Mouse (Mus musculus): ENCODE results near the gene Hunk. TPM values are rescaled to one million over a fixed set of nuclear protein-coding genes. Genes with fewer than 3 reads are reported as not detected.

The Hunk gene
- total RNA-seq (2012; rRNA removed) = not detected in 2 replicates
- polyA plus RNA-seq (2012; ENCODE audit: insufficient read depth in 1 of 2, insufficient read length in 2 of 2, low read depth in 1 of 2, low replicate concordance in 2 of 2, missing spikeins in 1 of 2) = under 1 TPM in 1 of 2 experiments, not detected in 1; 0.01 TPM

DNA sequence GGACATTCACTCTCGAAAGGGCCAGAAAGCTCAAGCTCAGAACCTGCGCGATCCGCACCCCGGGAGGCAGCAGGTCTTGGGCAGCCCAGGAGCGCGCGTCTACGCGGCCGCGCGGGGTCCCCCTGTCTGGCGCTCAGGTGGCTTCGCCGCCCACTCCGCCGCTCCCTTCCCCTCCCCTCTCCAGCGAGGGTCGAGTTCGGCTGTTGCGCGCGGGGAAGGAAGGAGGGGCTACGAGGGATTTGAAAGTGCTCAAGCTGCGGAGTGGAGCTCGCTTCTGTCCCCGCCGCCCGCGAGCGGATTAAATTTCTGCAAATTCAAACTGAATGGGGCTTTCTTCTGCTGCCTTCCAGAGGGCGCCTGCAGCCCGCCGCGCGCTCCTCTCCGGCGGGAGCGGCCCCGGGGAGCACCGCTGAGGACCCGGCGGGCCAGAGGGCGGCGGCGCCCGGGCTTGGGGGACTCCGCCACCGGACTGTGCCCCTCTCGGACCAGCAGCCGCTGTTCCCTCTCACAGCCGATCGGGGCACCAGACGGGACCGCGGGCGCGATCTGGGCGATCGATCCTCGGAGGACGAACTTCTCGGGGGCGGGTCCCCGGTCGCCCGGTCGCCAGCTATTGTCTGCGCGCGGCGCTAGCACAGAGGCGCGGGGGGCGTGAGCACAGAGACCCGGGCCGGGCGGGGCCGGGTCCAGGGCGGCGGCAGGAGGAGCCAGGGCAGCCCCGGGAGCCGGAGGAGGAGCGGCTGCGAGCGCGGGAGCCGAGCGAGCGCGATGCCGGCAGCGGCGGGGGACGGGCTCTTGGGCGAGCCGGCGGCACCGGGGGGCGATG is at the start of gene Hunk:
TSS of gene Hunk (plus strand) at position 326 of the 826 bp plus-strand sequence.
- no peak for DNase-seq (ENCODE audit: low read depth, low spot score)
- no peaks in the 10 kb centered on the region for H3K9me3 ChIP-seq (replicated peaks; ENCODE audit: insufficient read depth, low read length)
- no peak within 1 kb of the TSS for H3K4me3 ChIP-seq (ENCODE audit: control insufficient read depth in 1 of 2, insufficient read depth in 1 of 2, low read depth in 2 of 2, low read length in 2 of 2)

DNA sequence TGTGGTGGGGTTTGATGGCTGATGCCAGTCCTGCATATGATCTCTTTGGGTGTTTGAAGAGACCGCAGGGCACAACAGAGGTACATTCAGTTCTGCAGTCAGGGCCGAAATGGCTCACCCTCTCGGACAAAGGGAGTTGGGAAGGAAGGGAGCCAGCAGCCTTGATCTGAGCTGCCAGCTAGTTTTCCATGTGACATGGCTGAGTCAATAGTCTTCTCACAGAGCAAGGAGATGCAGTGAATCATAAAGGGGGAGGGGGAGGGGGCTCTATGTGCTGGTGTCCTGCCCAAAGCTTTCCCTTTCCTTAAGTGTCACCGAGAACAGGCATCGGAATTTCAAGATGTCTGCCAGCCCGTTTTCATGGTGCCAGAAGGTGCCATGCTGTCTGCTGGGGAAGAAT is 46.8 kb upstream of the Hunk start:
- no peak for DNase-seq (ENCODE audit: low read depth, low spot score)
- TF ChIP-seq SIN3A (IDR thresholded peaks at IDR 0.05; ENCODE audit: low read length) (no peak), CHD1 (IDR thresholded peaks at IDR 0.05; ENCODE audit: low read depth, low read length) (no peak), MYB (IDR thresholded peaks at IDR 0.05; ENCODE audit: low read depth, low read length) (no peak), USF2 (IDR thresholded peaks at IDR 0.05; ENCODE audit: borderline replicate concordance in 1 of 2, insufficient read depth in 1 of 2, low read depth in 1 of 2, low read length in 2 of 2) (no peak)
- 0 out of 4 replicates have a peak, but pooled peaks cover 0 to 3% of the 10 kb centered on the region in 2 experiments for H3K4me1 ChIP-seq (ENCODE audit: control insufficient read depth in 1 of 2, insufficient read depth in 2 of 2, low read length in 2 of 2)
- H3K9me3 ChIP-seq (replicated peaks; ENCODE audit: insufficient read depth, low read length) = no peaks in the 10 kb centered on the region
- no peaks in the 10 kb centered on the region for H3K27me3 ChIP-seq (ENCODE audit: control insufficient read depth in 1 of 2, insufficient read depth in 2 of 2, low read length in 2 of 2)
- no peak overlapping the region for H3K9ac ChIP-seq (ENCODE audit: control insufficient read depth, low read depth, low read length, poor library complexity, severe bottlenecking)
- no peak overlapping the region for H3K4me3 ChIP-seq (ENCODE audit: control insufficient read depth in 1 of 2, insufficient read depth in 1 of 2, low read depth in 2 of 2, low read length in 2 of 2)
- H3K27ac ChIP-seq (ENCODE audit: control insufficient read depth, low read depth, low read length) = no peak overlapping the region
- no peaks in the 10 kb centered on the region for H3K36me3 ChIP-seq (ENCODE audit: control insufficient read depth in 1 of 2, insufficient read depth in 2 of 2, low read length in 2 of 2)
- H3K79me2 ChIP-seq (ENCODE audit: control insufficient read depth, insufficient read depth, low read length, poor library complexity) = no peaks in the 10 kb centered on the region

More for the DNA sequence above, at the start of gene Hunk:
- Histone ChIP-seq H3K79me2 (ENCODE audit: control insufficient read depth, insufficient read depth, low read length, poor library complexity) (no peaks in the 10 kb centered on the region), H3K27ac (ENCODE audit: control insufficient read depth, low read depth, low read length) (no peak within 1 kb of the TSS), H3K27me3 (ENCODE audit: control insufficient read depth in 1 of 2, insufficient read depth in 2 of 2, low read length in 2 of 2) (no peaks in the 10 kb centered on the region), H3K4me1 (ENCODE audit: control insufficient read depth in 1 of 2, insufficient read depth in 2 of 2, low read length in 2 of 2) (no peaks in the 10 kb centered on the region), H3K9ac (ENCODE audit: control insufficient read depth, low read depth, low read length, poor library complexity, severe bottlenecking) (no peak within 1 kb of the TSS), H3K36me3 (ENCODE audit: control insufficient read depth in 1 of 2, insufficient read depth in 2 of 2, low read length in 2 of 2) (no peaks in the 10 kb centered on the region)
- TF ChIP-seq JUND (IDR thresholded peaks at IDR 0.05; ENCODE audit: low read depth, low read length) (no peak), MAZ (IDR thresholded peaks at IDR 0.05; ENCODE audit: low read depth, low read length) (no peak), POLR2A (IDR thresholded peaks at IDR 0.05; ENCODE audit: control insufficient read depth in 1 of 2, insufficient read depth in 1 of 2, low read depth in 1 of 2, low read length in 2 of 2, poor library complexity in 1 of 2) (no peak), USF1 (IDR thresholded peaks at IDR 0.05; ENCODE audit: low read depth, low read length) (no peak)

DNA sequence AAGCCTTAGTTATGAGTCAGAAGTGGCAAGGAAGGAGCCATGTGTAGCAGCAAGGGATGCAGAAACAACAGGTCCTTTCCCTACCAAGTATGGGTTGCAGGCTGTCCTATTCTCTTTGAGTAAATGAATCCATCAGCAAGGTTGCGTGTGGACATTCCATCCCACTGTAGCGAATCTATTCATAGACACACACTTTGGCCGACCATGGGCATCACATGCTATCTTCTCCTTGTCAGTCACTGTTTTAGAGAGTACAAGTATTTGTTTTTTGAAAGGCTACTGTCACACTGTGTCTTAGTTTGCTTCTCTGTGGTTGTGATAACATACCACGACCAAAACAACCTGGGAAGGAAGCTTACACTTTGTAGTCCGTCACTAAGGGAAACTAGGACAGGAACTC is 44.7 kb upstream of the Hunk start:
- TF ChIP-seq UBTF (IDR thresholded peaks at IDR 0.05; ENCODE audit: borderline replicate concordance, insufficient read depth, low read depth, low read length) (no peak), SIN3A (IDR thresholded peaks at IDR 0.05; ENCODE audit: low read length) (no peak), JUND (IDR thresholded peaks at IDR 0.05; ENCODE audit: low read depth, low read length) (no peak), CHD2 (IDR thresholded peaks at IDR 0.05; ENCODE audit: low read length) (no peak)
- no peaks in the 10 kb centered on the region for H3K79me2 ChIP-seq (ENCODE audit: control insufficient read depth, insufficient read depth, low read length, poor library complexity)

More for the DNA sequence above, 44.7 kb upstream of the Hunk start:
- H3K27me3 ChIP-seq (ENCODE audit: control insufficient read depth in 1 of 2, insufficient read depth in 2 of 2, low read length in 2 of 2) = no peaks in the 10 kb centered on the region
- H3K4me1 ChIP-seq (ENCODE audit: control insufficient read depth in 1 of 2, insufficient read depth in 2 of 2, low read length in 2 of 2) = no peaks in the 10 kb centered on the region
- H3K36me3 ChIP-seq (ENCODE audit: control insufficient read depth in 1 of 2, insufficient read depth in 2 of 2, low read length in 2 of 2) = no peaks in the 10 kb centered on the region
- no peak overlapping the region for H3K27ac ChIP-seq (ENCODE audit: control insufficient read depth, low read depth, low read length)
- no peaks in the 10 kb centered on the region for H3K9me3 ChIP-seq (replicated peaks; ENCODE audit: insufficient read depth, low read length)
- H3K4me3 ChIP-seq (ENCODE audit: control insufficient read depth in 1 of 2, insufficient read depth in 1 of 2, low read depth in 2 of 2, low read length in 2 of 2) = no peak overlapping the region
- DNase-seq (ENCODE audit: low read depth, low spot score) = no peak
- no peak overlapping the region for H3K9ac ChIP-seq (ENCODE audit: control insufficient read depth, low read depth, low read length, poor library complexity, severe bottlenecking)

All from MEL (cell line).